ENCODE assay signal across 15 mouse cellular contexts in the genomic region with DNA sequence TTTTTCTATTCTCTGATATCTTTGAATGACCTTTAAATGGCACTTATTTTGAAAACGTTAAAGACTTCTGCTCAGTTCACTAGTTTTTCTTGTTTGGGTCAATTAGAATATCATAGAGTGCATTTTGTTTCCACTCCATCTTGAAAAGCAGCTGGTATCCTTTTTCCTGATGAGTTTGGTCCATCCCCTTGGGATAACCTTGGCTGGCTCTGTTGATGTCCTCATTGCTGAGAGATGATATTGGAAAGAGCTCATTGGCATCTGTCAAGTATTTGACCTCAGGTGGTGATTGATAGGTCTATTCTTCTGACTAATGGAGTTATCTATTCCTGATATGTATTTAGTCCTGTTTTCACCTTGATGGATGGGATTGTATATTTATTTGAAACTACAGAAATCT.
"Had no signal": no experiment of that assay in that cellular context is flagged by ENCODE, and none has a peak within 500 bp of the region (broad histone marks: within the 10 kb centered on the region; RNA-seq: fewer than 3 reads in every experiment).

No protein-coding gene starts in this region.

- H3K9me3 ChIP-seq: neural tube, embryonic 15.5 days; stomach, embryonic 15.5 days had no signal

- H3K9ac ChIP-seq: neural tube, embryonic 15.5 days; stomach, embryonic 15.5 days had no signal

- H3K36me3 ChIP-seq: neural tube, embryonic 15.5 days; stomach, embryonic 15.5 days had no signal

- DNase-seq: retina, postnatal 1 day; right cerebral cortex, adult 18-20 months; right cerebral cortex, postnatal 14 days; right cerebral cortex, postnatal 25 days; right cerebral cortex, postnatal 4 days; spleen, adult 18-20 months; thymus, adult 18-20 months; thymus, adult 2 months; thymus, postnatal 14 days; thymus, postnatal 25 days; thymus, postnatal 36 days; thymus, postnatal 4 days had no signal

- H3K4me3 ChIP-seq: neural tube, embryonic 15.5 days; stomach, embryonic 15.5 days had no signal

- H3K27ac ChIP-seq: neural tube, embryonic 15.5 days; stomach, embryonic 15.5 days; stomach, postnatal 0 days had no signal

- H3K4me2 ChIP-seq: neural tube, embryonic 15.5 days; stomach, embryonic 15.5 days had no signal

- H3K27me3 ChIP-seq: neural tube, embryonic 15.5 days; stomach, embryonic 15.5 days had no signal
